Mouse (Mus musculus): ENCODE results near the gene Ddr1. TPM values are rescaled to one million over a fixed set of nuclear protein-coding genes. Genes with fewer than 3 reads are reported as not detected.

The Ddr1 gene
- polyA plus RNA-seq, 1 experiment from 2014 or later = 187 TPM

DNA sequence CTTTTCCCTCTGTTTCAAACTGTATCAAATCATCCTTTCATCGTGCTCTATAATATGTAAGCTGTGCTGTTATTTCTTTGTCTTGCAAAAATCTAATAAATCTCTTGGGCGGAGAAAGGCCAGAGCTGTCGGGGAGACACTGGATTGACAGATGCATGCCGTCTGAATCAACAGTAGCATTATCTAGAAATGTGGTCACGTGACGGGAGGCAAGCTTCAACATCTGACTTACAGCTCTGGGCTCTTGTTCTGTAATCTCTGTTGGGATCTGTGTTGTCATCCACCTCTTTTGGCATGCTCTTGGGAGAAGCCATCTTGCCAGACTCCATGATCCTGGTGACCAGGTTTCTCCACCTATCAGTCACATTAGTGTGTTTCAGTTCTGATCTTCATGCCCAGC lies 12.7 kb upstream of the Ddr1 start:
- Histone ChIP-seq H3K36me3 (no peaks in the 10 kb centered on the region), H3K27ac (no peak overlapping the region), H3K9me3 (no peaks in the 10 kb centered on the region), H3K4me2 (replicated peaks) (no peak overlapping the region), H3K4me1 (replicated peaks) (peaks cover 7% of the 10 kb centered on the region), H3K27me3 (peaks cover 4% of the 10 kb centered on the region; the same call in 1 of the 2 replicates), H3K4me3 (replicated peaks) (no peak overlapping the region), H3K9ac (replicated peaks) (no peak overlapping the region)
- no peak for ATAC-seq
- 89% methylated on average over 6 of the region's 6 CpGs for WGBS

GRCm38 (mm10) chr17:35716114-35716513 lies 11.7 kb upstream of the Ddr1 start:
- peaks cover 9% of the 10 kb centered on the region for H3K4me1 ChIP-seq (replicated peaks)
- H3K27ac ChIP-seq = no peak overlapping the region
- WGBS = 86% methylated on average over 3 of the region's 3 CpGs
- H3K36me3 ChIP-seq = no peaks in the 10 kb centered on the region
- no peaks in the 10 kb centered on the region for H3K9me3 ChIP-seq
- H3K9ac ChIP-seq (replicated peaks) = no peak overlapping the region
- peaks cover 3% of the 10 kb centered on the region; the same call in 1 of the 2 replicates for H3K27me3 ChIP-seq
- H3K4me3 ChIP-seq (replicated peaks) = no peak overlapping the region
- ATAC-seq = no peak
- H3K4me2 ChIP-seq (replicated peaks) = no peak overlapping the region

DNA sequence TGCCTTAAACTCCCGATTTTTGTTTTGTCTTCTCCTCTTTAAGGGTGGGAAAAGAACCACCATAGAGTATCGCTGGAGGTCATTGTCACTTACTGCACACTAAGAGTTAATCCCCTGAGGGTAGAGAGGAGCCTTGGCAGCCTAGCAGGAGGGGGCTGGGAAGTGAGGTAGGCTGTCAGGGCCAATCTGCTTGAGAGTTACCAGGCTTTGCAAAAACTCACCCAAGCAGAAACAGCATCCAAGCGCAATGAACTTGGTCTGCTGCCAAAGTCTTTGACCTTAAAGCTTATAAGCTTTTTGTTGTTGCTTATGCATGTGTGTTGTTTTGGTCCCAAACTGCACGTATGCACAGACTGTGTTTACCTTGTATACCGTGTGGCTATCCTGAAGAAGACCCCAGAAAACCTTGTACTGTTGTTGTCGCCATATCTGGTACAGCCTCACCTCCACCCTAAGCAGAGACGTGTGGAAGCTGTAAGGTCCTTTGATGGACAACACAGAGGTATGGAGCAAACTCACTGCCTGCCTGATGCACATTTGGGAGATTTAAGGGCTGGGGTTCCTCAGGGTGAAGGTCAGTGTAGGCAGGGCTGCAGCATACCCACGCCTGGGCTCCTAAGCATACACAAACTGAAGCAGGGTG lies 6.4 kb upstream of the Ddr1 start:
- Histone ChIP-seq H3K9ac (replicated peaks) (no peak overlapping the region), H3K9me3 (no peaks in the 10 kb centered on the region), H3K4me1 (replicated peaks) (peaks cover 18% of the 10 kb centered on the region), H3K4me3 (replicated peaks) (no peak overlapping the region), H3K27ac (peak overlapping the region; percentile 57), H3K4me2 (replicated peaks) (no peak overlapping the region), H3K36me3 (no peaks in the 10 kb centered on the region), H3K27me3 (no peaks in the 10 kb centered on the region)
- ATAC-seq = peak; percentile 81
- WGBS = 26% methylated on average over 8 of the region's 8 CpGs

DNA sequence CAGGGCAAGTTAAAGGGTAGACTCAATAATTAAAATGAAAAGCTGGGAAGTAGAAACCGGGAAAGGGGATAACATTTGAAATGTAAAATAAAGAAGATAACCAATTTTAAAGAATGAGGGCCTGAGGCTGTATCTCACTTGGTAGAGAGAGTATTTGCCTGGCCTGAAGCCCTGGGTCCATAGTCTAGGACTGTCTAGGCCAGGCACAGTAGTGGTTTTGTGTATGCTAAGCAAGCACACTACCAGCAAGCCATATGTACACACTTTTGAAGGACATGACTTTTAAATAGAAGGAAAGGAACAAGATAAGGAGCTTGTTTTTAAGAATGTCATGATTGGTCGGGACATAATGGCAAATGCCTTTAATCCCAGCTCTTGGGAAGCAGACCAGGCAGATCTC lies 4.2 kb upstream of the Ddr1 start:
- no peaks in the 10 kb centered on the region for H3K27me3 ChIP-seq
- no peak overlapping the region for H3K4me3 ChIP-seq (replicated peaks)
- no peak overlapping the region for H3K9ac ChIP-seq (replicated peaks)
- no peak for ATAC-seq
- H3K9me3 ChIP-seq = no peaks in the 10 kb centered on the region
- 79% methylated on average over 2 of the region's 2 CpGs for WGBS
- no peak overlapping the region for H3K27ac ChIP-seq
- H3K4me2 ChIP-seq (replicated peaks) = no peak overlapping the region
- no peaks in the 10 kb centered on the region for H3K36me3 ChIP-seq
- H3K4me1 ChIP-seq (replicated peaks) = peaks cover 35% of the 10 kb centered on the region

GRCm38 (mm10) chr17:35707929-35708328 lies 3.5 kb upstream of the Ddr1 start:
- H3K4me2 ChIP-seq (replicated peaks) = no peak overlapping the region
- WGBS = 68% methylated on average over 7 of the region's 7 CpGs
- no peak for ATAC-seq
- no peak overlapping the region for H3K27ac ChIP-seq
- H3K4me1 ChIP-seq (replicated peaks) = peaks cover 37% of the 10 kb centered on the region
- H3K4me3 ChIP-seq (replicated peaks) = no peak overlapping the region
- H3K27me3 ChIP-seq = no peaks in the 10 kb centered on the region
- H3K9ac ChIP-seq (replicated peaks) = no peak overlapping the region; the same call in 1 of the 2 replicates
- no peaks in the 10 kb centered on the region for H3K9me3 ChIP-seq
- no peaks in the 10 kb centered on the region for H3K36me3 ChIP-seq

- Histone ChIP-seq H3K9me3 (no peaks in the 10 kb centered on the region), H3K27ac (peak overlapping the region; percentile 99), H3K4me3 (replicated peaks) (no peak overlapping the region), H3K36me3 (no peaks in the 10 kb centered on the region), H3K4me1 (replicated peaks) (peaks cover 47% of the 10 kb centered on the region), H3K27me3 (no peaks in the 10 kb centered on the region), H3K9ac (replicated peaks) (no peak overlapping the region), H3K4me2 (replicated peaks) (peak overlapping the region; percentile 90; the same call in 1 of the 2 replicates)
- no peak for ATAC-seq
- WGBS = 27% methylated on average over 4 of the region's 4 CpGs
Observed at GRCm38 (mm10) chr17:35705836-35706235, 1.4 kb upstream of the Ddr1 start.

GRCm38 (mm10) chr17:35703751-35704271 lies 610 bp downstream of the Ddr1 start:
- H3K36me3 ChIP-seq = no peaks in the 10 kb centered on the region
- peak overlapping the region; percentile 87 for H3K9ac ChIP-seq (replicated peaks)
- peaks cover 50% of the 10 kb centered on the region for H3K4me1 ChIP-seq (replicated peaks)
- H3K27ac ChIP-seq = peak overlapping the region; percentile 99
- peak; percentile 77 for ATAC-seq
- peak overlapping the region; percentile 85 for H3K4me3 ChIP-seq (replicated peaks)
- H3K9me3 ChIP-seq = no peaks in the 10 kb centered on the region
- H3K27me3 ChIP-seq = no peaks in the 10 kb centered on the region
- under 1% methylated on average over 14 of the region's 14 CpGs for WGBS
- peak overlapping the region; percentile 90 for H3K4me2 ChIP-seq (replicated peaks)

- 0% methylated on average over 2 of the region's 2 CpGs for WGBS
- peak overlapping the region; percentile 90 for H3K4me2 ChIP-seq (replicated peaks)
- no peaks in the 10 kb centered on the region for H3K9me3 ChIP-seq
- peak overlapping the region; percentile 98 for H3K9ac ChIP-seq (replicated peaks)
- H3K4me1 ChIP-seq (replicated peaks) = peaks cover 57% of the 10 kb centered on the region
- peak overlapping the region; percentile 85 for H3K4me3 ChIP-seq (replicated peaks)
- no peaks in the 10 kb centered on the region for H3K27me3 ChIP-seq
- H3K36me3 ChIP-seq = no peaks in the 10 kb centered on the region
- no peak for ATAC-seq
- peak overlapping the region; percentile 99 for H3K27ac ChIP-seq
Observed at GRCm38 (mm10) chr17:35703065-35703464, 1.4 kb downstream of the Ddr1 start.

- Histone ChIP-seq H3K4me2 (replicated peaks) (peak overlapping the region; percentile 90), H3K4me3 (replicated peaks) (peak overlapping the region; percentile 85), H3K9ac (replicated peaks) (peak overlapping the region; percentile 98), H3K27ac (peak overlapping the region; percentile 99), H3K36me3 (no peaks in the 10 kb centered on the region), H3K9me3 (no peaks in the 10 kb centered on the region), H3K27me3 (no peaks in the 10 kb centered on the region), H3K4me1 (replicated peaks) (peaks cover 62% of the 10 kb centered on the region)
- WGBS = 1% methylated on average over 4 of the region's 4 CpGs
- no peak for ATAC-seq
Observed at GRCm38 (mm10) chr17:35702605-35703004, 1.8 kb downstream of the Ddr1 start.

DNA sequence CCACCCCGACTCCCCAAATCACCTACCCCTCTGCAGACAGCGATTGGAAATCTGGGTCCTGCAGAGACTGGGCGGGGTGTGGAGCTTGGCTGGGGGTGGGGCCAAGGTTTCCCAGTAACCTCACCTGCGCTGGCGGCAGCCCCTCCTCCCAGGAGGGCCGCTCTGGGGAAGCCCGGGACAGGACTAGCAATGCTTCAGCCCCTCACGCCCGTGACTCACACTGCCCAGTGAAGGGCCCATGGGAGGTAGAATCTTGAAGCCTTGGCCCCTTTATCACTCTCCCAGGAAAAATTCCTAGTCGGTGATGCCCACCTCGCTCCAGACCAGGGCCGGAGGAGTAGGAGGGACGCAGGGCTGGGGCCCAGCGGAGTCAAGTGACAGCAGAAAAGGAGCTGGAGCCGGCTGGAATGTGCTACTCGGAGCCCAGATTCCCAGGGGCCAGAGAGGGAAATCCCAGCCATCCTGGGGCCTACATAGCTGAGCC lies 2.4 kb downstream of the Ddr1 start:
- Histone ChIP-seq H3K9ac (replicated peaks) (peak overlapping the region; percentile 98), H3K4me3 (replicated peaks) (peak overlapping the region; percentile 85), H3K9me3 (no peaks in the 10 kb centered on the region), H3K36me3 (no peaks in the 10 kb centered on the region), H3K4me1 (replicated peaks) (peaks cover 68% of the 10 kb centered on the region), H3K27me3 (no peaks in the 10 kb centered on the region), H3K27ac (peak overlapping the region; percentile 99), H3K4me2 (replicated peaks) (peak overlapping the region; percentile 90)
- no peak for ATAC-seq
- WGBS = under 1% methylated on average over 16 of the region's 16 CpGs

- Histone ChIP-seq H3K27me3 (no peaks in the 10 kb centered on the region), H3K36me3 (no peaks in the 10 kb centered on the region), H3K9me3 (no peaks in the 10 kb centered on the region), H3K4me2 (replicated peaks) (peak overlapping the region; percentile 90), H3K4me1 (replicated peaks) (peaks cover 74% of the 10 kb centered on the region), H3K27ac (peak overlapping the region; percentile 99), H3K9ac (replicated peaks) (peak overlapping the region; percentile 98), H3K4me3 (replicated peaks) (peak overlapping the region; percentile 85)
- WGBS = under 1% methylated on average over 16 of the region's 16 CpGs
- no peak for ATAC-seq
Observed at GRCm38 (mm10) chr17:35701203-35701977, 3.0 kb downstream of the Ddr1 start.

GRCm38 (mm10) chr17:35700371-35700961 lies 4.0 kb downstream of the Ddr1 start:
- Histone ChIP-seq H3K9me3 (peaks cover under 1% of the 10 kb centered on the region; the same call in 1 of the 2 replicates), H3K27ac (peak overlapping the region; percentile 99), H3K4me2 (replicated peaks) (peak overlapping the region; percentile 90), H3K4me3 (replicated peaks) (peak overlapping the region; percentile 85), H3K27me3 (no peaks in the 10 kb centered on the region), H3K9ac (replicated peaks) (peak overlapping the region; percentile 98), H3K36me3 (peaks cover 6% of the 10 kb centered on the region), H3K4me1 (replicated peaks) (peaks cover 66% of the 10 kb centered on the region)
- 1% methylated on average over 50 of the region's 66 CpGs for WGBS
- ATAC-seq = peak; percentile 25

Data from midbrain, embryonic 13.5 days (tissue).